Mouse (Mus musculus): ENCODE results near the gene Fgd2.

GRCm38 (mm10) chr17:29382417-29382816, 21.7 kb downstream of the Fgd2 start:
- TF ChIP-seq GATA1 (IDR thresholded peaks at IDR 0.05; ENCODE audit: borderline replicate concordance, low read length), result no peak
- TF ChIP-seq FLI1 (IDR thresholded peaks at IDR 0.05; ENCODE audit: low read length), result no peak
